Mouse (Mus musculus): ENCODE data around the gene Ifna1. TPM values are rescaled to one million over a fixed set of nuclear protein-coding genes. Genes with fewer than 3 reads are reported as not detected.

Ifna1 gene
- polyA plus RNA-seq, 1 experiment from 2014 or later = not detected

DNA sequence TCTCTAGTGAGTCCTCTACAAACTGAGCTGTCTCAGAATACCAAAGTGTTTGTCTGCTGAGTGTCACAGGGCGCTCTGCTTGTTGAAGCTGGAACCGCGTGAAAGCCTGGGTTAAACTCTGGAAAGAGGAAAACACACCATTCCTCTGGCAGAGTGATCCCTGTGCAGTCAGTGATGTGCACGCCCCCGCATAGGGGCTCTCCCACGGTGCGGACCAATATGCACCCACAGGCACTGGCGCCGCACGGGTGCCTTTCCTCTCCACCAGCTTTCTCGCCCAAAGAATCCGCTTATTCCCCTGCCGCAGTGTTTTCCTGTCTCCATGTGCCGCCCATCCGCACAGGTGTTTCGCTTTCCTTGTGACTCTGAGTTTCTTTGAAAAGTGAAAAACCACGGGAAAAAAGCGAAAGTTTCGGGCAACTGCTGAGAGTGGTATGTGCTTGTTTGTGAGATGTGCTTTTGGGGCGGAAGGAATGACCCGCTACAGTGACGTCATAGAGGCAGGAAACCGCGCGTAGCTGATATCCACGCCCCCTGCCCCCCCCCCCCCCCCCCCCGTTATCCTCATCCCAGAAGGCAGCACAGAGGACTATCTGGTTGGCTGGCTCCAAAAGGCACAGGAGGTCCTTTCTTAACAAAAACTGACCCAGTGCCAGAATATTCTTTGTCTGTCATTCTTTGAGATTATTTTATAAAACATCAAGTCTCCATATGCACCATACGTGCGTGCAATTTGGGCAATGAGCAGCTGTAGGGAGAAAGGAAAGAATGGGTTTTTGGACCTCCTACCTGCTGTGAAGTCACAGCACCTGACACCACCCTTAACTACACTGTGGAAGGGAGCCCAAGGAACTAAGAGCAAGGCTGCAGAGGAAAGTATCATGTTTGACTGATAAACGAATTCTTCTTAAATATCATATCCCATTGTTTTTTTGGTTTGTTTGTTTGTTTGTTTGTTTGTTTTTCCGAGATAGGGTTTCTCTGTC is 18.3 kb downstream of the Ifna1 start:
- Histone ChIP-seq H3K27ac (ENCODE audit: low read depth, low read length) (no peak overlapping the region), H3K4me1 (replicated peaks; ENCODE audit: control insufficient read depth, insufficient read depth, low read length) (no peaks in the 10 kb centered on the region), H3K36me3 (ENCODE audit: control insufficient read depth, insufficient read depth) (no peaks in the 10 kb centered on the region), H3K9ac (ENCODE audit: low read depth, low read length) (peak overlapping the region; percentile 53; the same call in 1 of the 2 replicates), H3K9me3 (ENCODE audit: control insufficient read depth) (no peaks in the 10 kb centered on the region), H3K4me2 (replicated peaks; ENCODE audit: low read depth) (peak overlapping the region; percentile 82), H3K27me3 (replicated peaks; ENCODE audit: control insufficient read depth, insufficient read depth, low read length) (no peaks in the 10 kb centered on the region), H3K4me3 (ENCODE audit: low read depth, low read length) (peak overlapping the region; percentile 47)
- peak; percentile 32 for ATAC-seq
- no peak for TF ChIP-seq CTCF (IDR thresholded peaks at IDR 0.05; ENCODE audit: low read depth)
- 8% methylated on average over 31 of the region's 31 CpGs for WGBS

GRCm38 (mm10) chr4:88872691-88873090 is 22.8 kb downstream of the Ifna1 start:
- 0% methylated on average over 2 of the region's 2 CpGs for WGBS
- Histone ChIP-seq H3K4me3 (ENCODE audit: low read depth, low read length) (no peak overlapping the region), H3K27ac (ENCODE audit: low read depth, low read length) (no peak overlapping the region), H3K4me1 (replicated peaks; ENCODE audit: control insufficient read depth, insufficient read depth, low read length) (no peaks in the 10 kb centered on the region), H3K27me3 (replicated peaks; ENCODE audit: control insufficient read depth, insufficient read depth, low read length) (no peaks in the 10 kb centered on the region), H3K4me2 (replicated peaks; ENCODE audit: low read depth) (no peak overlapping the region), H3K9me3 (ENCODE audit: control insufficient read depth) (no peaks in the 10 kb centered on the region), H3K9ac (ENCODE audit: low read depth, low read length) (no peak overlapping the region), H3K36me3 (ENCODE audit: control insufficient read depth, insufficient read depth) (no peaks in the 10 kb centered on the region)
- no peak for ATAC-seq
- TF ChIP-seq CTCF (IDR thresholded peaks at IDR 0.05; ENCODE audit: low read depth) = peak; percentile 83

GRCm38 (mm10) chr4:88875435-88876095 is 25.7 kb downstream of the Ifna1 start:
- WGBS = 50% methylated on average over 4 of the region's 4 CpGs
- no peak overlapping the region for H3K9ac ChIP-seq (ENCODE audit: low read depth, low read length)
- no peak for TF ChIP-seq CTCF (IDR thresholded peaks at IDR 0.05; ENCODE audit: low read depth)
- no peaks in the 10 kb centered on the region for H3K27me3 ChIP-seq (replicated peaks; ENCODE audit: control insufficient read depth, insufficient read depth, low read length)
- H3K4me3 ChIP-seq (ENCODE audit: low read depth, low read length) = no peak overlapping the region
- no peak overlapping the region for H3K4me2 ChIP-seq (replicated peaks; ENCODE audit: low read depth)
- no peak for ATAC-seq
- no peaks in the 10 kb centered on the region for H3K36me3 ChIP-seq (ENCODE audit: control insufficient read depth, insufficient read depth)
- H3K4me1 ChIP-seq (replicated peaks; ENCODE audit: control insufficient read depth, insufficient read depth, low read length) = no peaks in the 10 kb centered on the region
- H3K9me3 ChIP-seq (ENCODE audit: control insufficient read depth) = no peaks in the 10 kb centered on the region
- no peak overlapping the region for H3K27ac ChIP-seq (ENCODE audit: low read depth, low read length)

GRCm38 (mm10) chr4:88876520-88876919 is 26.6 kb downstream of the Ifna1 start:
- 75% methylated on average over 4 of the region's 4 CpGs for WGBS
- no peaks in the 10 kb centered on the region for H3K36me3 ChIP-seq (ENCODE audit: control insufficient read depth, insufficient read depth)
- 0 out of 2 replicates have a peak overlapping the region, but pooled peaks have one; percentile 75 for H3K27ac ChIP-seq (ENCODE audit: low read depth, low read length)
- H3K4me3 ChIP-seq (ENCODE audit: low read depth, low read length) = no peak overlapping the region
- ATAC-seq = no peak
- TF ChIP-seq CTCF (IDR thresholded peaks at IDR 0.05; ENCODE audit: low read depth) = peak; percentile 36; the same call in 1 of the 2 replicates
- no peak overlapping the region for H3K9ac ChIP-seq (ENCODE audit: low read depth, low read length)
- H3K4me1 ChIP-seq (replicated peaks; ENCODE audit: control insufficient read depth, insufficient read depth, low read length) = no peaks in the 10 kb centered on the region
- H3K9me3 ChIP-seq (ENCODE audit: control insufficient read depth) = no peaks in the 10 kb centered on the region
- H3K4me2 ChIP-seq (replicated peaks; ENCODE audit: low read depth) = no peak overlapping the region
- H3K27me3 ChIP-seq (replicated peaks; ENCODE audit: control insufficient read depth, insufficient read depth, low read length) = no peaks in the 10 kb centered on the region

DNA sequence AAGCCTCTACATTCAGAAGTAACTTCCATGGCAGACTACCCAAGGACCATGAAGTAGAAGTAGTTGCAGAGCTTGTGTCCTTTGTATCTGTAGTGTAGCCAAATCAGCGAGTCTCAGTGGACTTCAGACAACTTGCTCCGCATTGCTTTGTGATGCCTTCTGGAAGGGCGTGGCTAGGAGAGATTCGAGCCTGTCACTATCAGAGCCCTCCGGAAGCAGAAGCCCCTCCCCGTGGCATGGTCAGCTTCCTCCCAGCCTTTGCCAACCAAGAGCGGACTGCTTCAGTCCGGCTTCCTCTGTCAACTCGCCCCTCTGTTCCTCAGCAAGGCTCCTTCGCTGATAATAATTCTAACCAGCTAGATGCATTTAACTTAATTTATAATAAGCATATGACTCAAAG is 28.4 kb downstream of the Ifna1 start:
- Histone ChIP-seq H3K4me2 (replicated peaks; ENCODE audit: low read depth) (no peak overlapping the region; the same call in 1 of the 2 replicates), H3K27me3 (replicated peaks; ENCODE audit: control insufficient read depth, insufficient read depth, low read length) (no peaks in the 10 kb centered on the region), H3K36me3 (ENCODE audit: control insufficient read depth, insufficient read depth) (no peaks in the 10 kb centered on the region), H3K9ac (ENCODE audit: low read depth, low read length) (no peak overlapping the region), H3K4me3 (ENCODE audit: low read depth, low read length) (no peak overlapping the region), H3K4me1 (replicated peaks; ENCODE audit: control insufficient read depth, insufficient read depth, low read length) (no peaks in the 10 kb centered on the region), H3K9me3 (ENCODE audit: control insufficient read depth) (no peaks in the 10 kb centered on the region), H3K27ac (ENCODE audit: low read depth, low read length) (peak overlapping the region; percentile 75)
- 28% methylated on average over 10 of the region's 10 CpGs for WGBS
- no peak for TF ChIP-seq CTCF (IDR thresholded peaks at IDR 0.05; ENCODE audit: low read depth)
- ATAC-seq = peak; percentile 86

DNA sequence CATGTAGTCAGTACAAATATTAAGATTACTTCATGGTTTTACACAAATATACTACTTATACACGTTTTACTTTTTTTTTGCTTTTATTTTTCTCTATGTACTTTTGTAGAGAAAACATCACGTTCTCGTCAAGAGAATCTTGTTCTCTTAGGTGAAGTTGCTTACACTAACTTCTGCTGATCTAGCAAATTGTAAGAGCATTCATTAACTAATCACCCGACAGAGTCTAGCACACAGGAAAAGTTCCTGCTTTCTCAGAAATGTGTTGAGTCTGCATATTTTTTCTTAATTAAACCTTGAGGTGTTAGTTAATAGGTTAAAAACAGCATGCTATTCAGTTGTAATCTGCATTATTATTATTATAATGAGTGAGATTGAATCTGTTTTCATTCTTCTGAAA is 28.9 kb downstream of the Ifna1 start:
- peak overlapping the region; percentile 75 for H3K27ac ChIP-seq (ENCODE audit: low read depth, low read length)
- TF ChIP-seq CTCF (IDR thresholded peaks at IDR 0.05; ENCODE audit: low read depth) = no peak
- H3K36me3 ChIP-seq (ENCODE audit: control insufficient read depth, insufficient read depth) = no peaks in the 10 kb centered on the region
- no peak overlapping the region; the same call in 1 of the 2 replicates for H3K4me2 ChIP-seq (replicated peaks; ENCODE audit: low read depth)
- no peaks in the 10 kb centered on the region for H3K9me3 ChIP-seq (ENCODE audit: control insufficient read depth)
- no peak overlapping the region for H3K4me3 ChIP-seq (ENCODE audit: low read depth, low read length)
- no peaks in the 10 kb centered on the region for H3K27me3 ChIP-seq (replicated peaks; ENCODE audit: control insufficient read depth, insufficient read depth, low read length)
- no peak overlapping the region for H3K9ac ChIP-seq (ENCODE audit: low read depth, low read length)
- no peaks in the 10 kb centered on the region for H3K4me1 ChIP-seq (replicated peaks; ENCODE audit: control insufficient read depth, insufficient read depth, low read length)
- peak; percentile 47; the same call in 1 of the 2 replicates for ATAC-seq
- WGBS = 52% methylated on average over 4 of the region's 4 CpGs
